ENCODE assay signal across 7 mouse cellular contexts in the genomic region with DNA sequence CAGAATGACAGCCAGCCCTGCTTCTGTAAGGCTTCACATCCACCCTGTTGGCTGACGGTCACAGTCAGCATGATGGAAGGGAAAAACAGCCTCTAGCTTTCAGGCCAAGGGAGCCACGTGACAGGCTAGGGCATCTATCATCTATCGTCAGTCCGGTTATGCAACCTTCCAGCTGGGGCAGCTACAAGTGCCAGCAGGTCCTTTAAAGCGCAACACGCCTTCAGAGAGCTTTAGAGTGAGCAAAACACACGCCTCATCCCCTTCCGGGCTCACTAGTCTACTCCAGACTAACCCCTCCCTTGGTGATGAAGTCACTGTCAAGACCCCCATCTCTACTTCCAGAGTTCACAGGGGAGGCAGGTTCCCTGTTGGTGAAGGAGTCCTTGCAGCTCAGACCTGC. TPM values are rescaled to one million over a fixed set of nuclear protein-coding genes. Genes with fewer than 3 reads are reported as not detected.
DNase-seq lines count a peak whose midpoint lies in the region; ATAC-seq and TF ChIP-seq lines count a peak whose summit lies in the region.

No protein-coding gene starts in this region.

- no peak overlapping the region for H3K9ac ChIP-seq in lung, embryonic 14.5 days
- no peak overlapping the region for H3K9ac ChIP-seq in forebrain, embryonic 12.5 days

- H3K4me1 ChIP-seq in lung, embryonic 14.5 days (ENCODE audit: insufficient read depth), result peaks cover 4% of the 10 kb centered on the region
- no peaks in the 10 kb centered on the region for H3K4me1 ChIP-seq in forebrain, embryonic 12.5 days

- DNase-seq in 416B (ENCODE audit: low read depth), result peak; percentile 84
- DNase-seq in adrenal gland, adult (ENCODE audit: inconsistent age in 2 of 2, low spot score in 1 of 2), result peak; percentile 73 to 93
- peak; percentile 68 to 75 for DNase-seq in heart, postnatal 10 days
- peak; percentile 79 for DNase-seq in lung, embryonic 14.5 days

- H3K27ac ChIP-seq in lung, embryonic 14.5 days (ENCODE audit: low read depth), result no peak overlapping the region
- no peak overlapping the region for H3K27ac ChIP-seq in forebrain, embryonic 12.5 days

- no peak overlapping the region for H3K4me3 ChIP-seq in lung, embryonic 14.5 days (ENCODE audit: low read depth, low read length)
- H3K4me3 ChIP-seq in forebrain, embryonic 12.5 days (replicated peaks), result no peak overlapping the region

- WGBS in lung, embryonic 14.5 days, result 19% methylated on average over 8 of the region's 8 CpGs
- WGBS in forebrain, embryonic 12.5 days, result 90% methylated on average over 8 of the region's 8 CpGs

- TF ChIP-seq CTCF in lung, embryonic 14.5 days (IDR thresholded peaks at IDR 0.05; ENCODE audit: low read depth), result no peak

- H3K27me3 ChIP-seq in lung, embryonic 14.5 days (ENCODE audit: insufficient read depth, low read length), result no peaks in the 10 kb centered on the region
- no peaks in the 10 kb centered on the region for H3K27me3 ChIP-seq in forebrain, embryonic 12.5 days

- H3K9me3 ChIP-seq in lung, embryonic 14.5 days (ENCODE audit: low read depth, low read length), result no peaks in the 10 kb centered on the region
- H3K9me3 ChIP-seq in forebrain, embryonic 12.5 days, result no peaks in the 10 kb centered on the region

- peak; percentile 84 for ATAC-seq in lung, embryonic 14.5 days (ENCODE audit: insufficient read depth)
- no peak for ATAC-seq in megakaryocyte, adult 5-6 weeks (ENCODE audit: poor library complexity, severe bottlenecking)
- ATAC-seq in forebrain, embryonic 12.5 days (ENCODE audit: low FRiP score), result no peak
- ATAC-seq in activated CD4-positive, CD25-positive, alpha-beta regulatory T cell, adult 4 months, result no peak

- H3K36me3 ChIP-seq in lung, embryonic 14.5 days (ENCODE audit: insufficient read depth), result peaks cover 4% of the 10 kb centered on the region; the same call in 1 of the 2 replicates
- H3K36me3 ChIP-seq in forebrain, embryonic 12.5 days (replicated peaks), result no peaks in the 10 kb centered on the region

- H3K4me2 ChIP-seq in lung, embryonic 14.5 days, result no peak overlapping the region
- H3K4me2 ChIP-seq in forebrain, embryonic 12.5 days, result no peak overlapping the region

- intact Hi-C loops in heart, postnatal 10 days (cut with DNase I), result no loop called here

RNA-seq across cellular contexts. Expression of gene Ripk4, which starts 11.7 kb away (rescaled TPM):
- under 1 TPM; 0.24 to 0.40 TPM for total RNA-seq in heart, postnatal 10 days (2021)
- 11.6 and 12.9 TPM in 2 replicates for polyA plus RNA-seq in lung, embryonic 14.5 days (2014; fragmentation: Nextera tagmentation; extraction: Ambion mirVana)
- total RNA-seq in megakaryocyte, adult 5-6 weeks (2015), result not detected in 2 replicates
- total RNA-seq in megakaryocyte, adult 5-6 weeks (2017), result 0.04 TPM in 1 of 2 replicates, not detected in the other
- 1.3 and 1.6 TPM in 2 replicates for polyA plus RNA-seq in forebrain, embryonic 12.5 days (2016; fragmentation: Nextera tagmentation; extraction: Ambion mirVana)
- polyA plus RNA-seq in activated CD4-positive, CD25-positive, alpha-beta regulatory T cell, adult 4 months (2017; shearing (Covaris generic)), result under 1 TPM in 1 of 2 experiments, not detected in 1; 0.25 TPM
